Mouse (Mus musculus) left cerebral cortex, adult 11 months (tissue): ENCODE data around the gene 3425401B19Rik.

ENCODE experiments used
- DNase-seq: peaks from one replicate; pipeline ENCODE4 v3.0.0; 2022; ENCODE audit warnings: low spot score

3425401B19Rik gene

DNA sequence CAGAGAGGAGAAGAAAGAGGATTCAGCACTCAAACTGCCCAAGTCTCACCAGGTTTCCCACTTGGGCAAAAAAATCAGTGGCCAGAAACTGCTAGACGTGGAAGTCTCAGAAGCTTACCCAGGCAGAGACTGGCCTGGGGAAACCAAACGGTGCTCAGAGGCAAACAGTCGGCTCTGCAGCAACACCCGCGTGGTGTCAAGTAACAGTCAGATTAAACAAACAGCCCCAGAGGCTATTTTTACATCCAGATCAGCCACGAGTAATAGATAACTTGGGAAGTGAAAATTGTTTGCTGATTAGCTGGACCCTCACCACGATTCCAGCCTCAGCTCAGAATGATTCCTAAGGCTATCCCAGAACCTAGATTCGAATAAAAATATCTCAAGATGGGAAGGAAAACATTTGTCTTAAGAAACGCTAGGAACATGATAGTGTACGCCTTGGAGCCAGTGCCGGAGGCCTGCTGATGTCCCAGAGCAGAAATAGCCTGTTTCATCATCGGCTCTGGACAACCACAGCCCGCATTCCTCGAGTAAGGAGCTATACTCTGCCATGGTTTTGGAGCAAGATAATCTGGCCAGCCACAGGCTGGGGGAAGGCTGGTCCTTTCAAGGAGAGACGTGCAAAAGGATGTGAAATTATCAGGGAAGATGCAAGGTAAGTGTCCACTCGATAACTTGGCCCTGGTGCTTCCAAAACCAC, at the start of gene 3425401B19Rik:
Gene 3425401B19Rik (minus strand): TSS at position 170 of the 703 bp plus-strand sequence.
- no peak for DNase-seq

DNA sequence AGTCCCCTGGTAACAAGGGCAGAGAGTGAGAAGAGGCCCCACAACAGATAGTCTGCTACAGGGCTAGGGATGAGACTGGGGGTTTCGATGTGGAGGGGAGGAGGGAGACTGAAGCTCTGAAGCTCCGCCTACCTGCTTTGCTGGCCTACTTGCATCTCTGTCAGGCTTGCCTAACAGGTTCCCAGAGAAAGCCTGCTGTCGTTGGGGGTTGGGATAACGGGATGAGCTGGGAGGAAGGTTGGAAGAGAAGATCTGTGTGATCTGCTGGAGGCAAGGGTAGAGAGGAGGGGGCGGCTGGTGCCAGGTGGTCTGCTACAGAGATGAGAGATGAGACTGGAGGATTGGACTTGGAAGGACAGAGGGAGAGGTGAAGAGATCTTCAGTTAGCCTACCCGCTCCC, 47.9 kb upstream of the 3425401B19Rik start:
- DNase-seq, result no peak

DNA sequence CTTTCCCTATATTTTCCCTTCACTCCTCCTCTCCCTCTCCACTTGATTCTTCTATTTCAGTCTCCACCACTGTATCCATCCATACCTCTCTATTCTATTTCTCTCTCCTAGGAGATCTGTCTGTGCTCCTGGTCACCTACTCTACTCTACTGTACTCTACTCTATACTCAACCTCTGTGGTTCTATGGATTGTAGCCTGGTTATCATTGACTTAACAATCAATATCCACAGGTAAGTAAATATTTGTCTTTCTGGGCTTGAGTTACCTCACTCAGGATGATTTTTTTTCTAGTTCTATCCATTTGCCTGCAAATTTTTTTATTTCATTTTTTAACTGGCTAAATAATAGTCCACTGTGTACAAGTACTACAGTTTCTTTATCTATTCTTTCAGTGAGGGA, 41.8 kb upstream of the 3425401B19Rik start:
- DNase-seq, result no peak

DNA sequence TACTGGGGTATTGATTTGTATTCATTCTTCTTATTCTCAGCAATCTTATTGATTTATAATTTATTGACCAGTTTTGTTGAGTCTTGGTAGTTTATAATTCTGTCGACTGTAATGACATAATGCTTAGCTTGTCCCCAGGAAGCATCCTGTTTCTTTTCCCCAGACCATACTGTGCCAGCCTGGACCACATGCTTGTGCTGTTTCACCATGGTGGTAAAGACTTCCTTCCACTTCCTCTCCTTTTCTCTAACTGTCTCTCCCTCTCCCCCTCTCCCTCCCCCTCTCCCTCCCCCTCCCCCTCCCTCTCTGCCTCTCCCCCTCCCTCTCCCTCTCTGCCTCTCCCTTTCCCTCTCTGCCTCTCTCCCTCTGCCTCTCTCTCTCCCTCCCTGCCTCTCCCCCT, 36.4 kb upstream of the 3425401B19Rik start:
- no peak for DNase-seq

DNA sequence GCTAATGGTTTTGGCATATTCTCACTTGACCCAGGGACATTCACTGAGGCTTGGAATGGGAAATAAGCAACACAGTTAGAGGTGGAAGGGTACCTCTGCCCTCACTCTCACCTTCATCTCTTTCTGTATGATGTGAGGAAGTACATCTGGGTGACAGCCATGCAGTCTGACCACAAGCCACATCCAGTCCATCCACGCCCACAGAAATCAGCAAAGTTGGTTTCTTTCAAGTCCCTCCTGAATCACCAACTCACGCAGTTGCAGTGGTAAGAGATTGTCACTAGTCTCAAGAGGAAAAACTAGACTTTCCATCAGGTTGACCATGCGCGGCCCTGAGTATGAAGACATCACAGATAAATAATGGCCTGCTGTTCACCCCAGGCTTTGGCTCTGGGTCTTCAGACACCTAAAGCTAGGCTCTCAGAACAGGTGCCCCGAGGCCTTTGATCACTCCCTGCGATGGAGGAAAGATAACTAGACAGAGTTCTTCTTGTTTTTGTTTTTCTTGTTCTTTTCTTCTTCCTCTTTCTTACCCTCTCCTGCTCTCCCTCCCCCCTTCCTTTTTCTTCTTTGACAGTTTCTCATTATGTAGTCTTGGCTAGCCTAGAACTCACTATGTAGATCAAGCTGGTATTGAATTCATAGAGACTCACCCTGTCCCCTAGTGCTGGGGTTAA, 31.8 kb upstream of the 3425401B19Rik start:
- no peak for DNase-seq

DNA sequence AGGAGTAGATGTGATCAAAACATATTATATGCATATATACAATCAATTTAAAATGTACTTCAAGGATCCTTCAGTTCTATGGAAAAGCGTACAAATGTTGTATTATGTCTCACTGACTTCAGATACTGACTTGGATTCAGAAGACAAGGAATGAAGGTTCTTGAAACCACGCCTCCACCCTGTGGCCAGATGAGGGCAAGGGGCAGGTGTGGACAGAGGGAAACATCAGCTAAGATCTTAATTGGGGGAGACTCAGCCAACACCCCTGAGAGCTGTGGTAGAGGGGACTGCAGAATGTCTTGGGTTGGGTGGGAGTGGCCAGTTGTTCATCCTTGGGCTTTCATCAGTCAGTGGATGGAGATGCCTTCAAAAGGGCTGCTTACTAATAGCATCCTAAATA, 30.4 kb upstream of the 3425401B19Rik start:
- no peak for DNase-seq

DNA sequence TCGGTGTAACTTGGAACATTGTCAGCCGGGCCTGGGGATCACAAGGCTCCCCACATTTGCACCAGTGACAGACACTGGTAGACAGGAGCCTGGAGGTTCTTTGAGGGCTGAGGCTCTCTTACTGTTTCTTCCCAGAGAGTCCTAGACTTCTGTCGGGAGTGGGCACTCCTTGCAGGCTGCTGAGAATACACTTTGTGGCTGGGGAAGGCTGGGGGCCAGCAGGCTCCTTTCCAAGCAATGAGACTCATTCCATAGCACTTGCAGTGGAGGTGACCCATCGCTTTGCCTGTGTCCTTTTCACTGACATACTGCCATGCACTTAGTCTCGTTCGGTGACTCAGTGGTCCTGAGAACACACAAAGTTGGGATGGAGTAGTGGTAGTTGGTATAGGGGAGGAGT, 30.0 kb upstream of the 3425401B19Rik start:
- no peak for DNase-seq

DNA sequence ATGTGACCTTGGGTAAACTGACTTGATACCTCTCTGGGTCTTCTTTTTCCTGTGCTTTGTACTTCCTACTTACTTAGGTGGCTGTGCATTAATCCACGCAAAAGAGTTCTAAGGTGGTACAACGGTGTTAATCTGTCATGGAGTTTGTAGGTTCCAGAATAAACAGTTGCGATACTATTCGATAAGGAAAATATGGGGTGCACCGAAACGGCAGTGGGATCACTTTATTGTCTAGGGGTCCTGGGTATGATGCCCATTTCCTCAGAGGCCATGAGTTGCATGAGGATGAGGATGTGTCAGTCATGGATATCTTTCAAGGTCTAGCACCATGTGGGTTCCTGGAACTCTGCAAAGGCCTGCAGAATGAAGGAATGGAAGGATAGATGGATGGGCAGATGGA, 24.8 kb upstream of the 3425401B19Rik start:
- DNase-seq, result no peak

DNA sequence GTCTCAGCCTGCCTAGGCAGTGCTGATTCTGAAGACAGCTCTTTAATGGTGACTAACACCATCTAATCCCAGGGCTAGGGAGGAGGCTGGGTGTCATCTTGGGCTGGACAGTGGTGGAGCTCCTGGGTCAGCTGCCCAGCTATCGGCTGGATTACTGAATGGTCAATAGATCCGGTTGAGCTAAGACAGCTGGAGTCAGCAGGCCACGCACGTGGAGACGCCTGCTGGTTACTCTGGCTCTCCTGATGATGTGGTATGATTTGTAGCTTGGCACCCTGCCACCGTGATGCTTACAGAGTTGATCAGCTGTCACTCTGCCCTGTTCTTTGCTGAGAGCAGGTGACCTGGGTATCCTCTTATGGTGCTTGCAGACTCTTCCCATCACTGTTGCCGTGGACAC, 23.7 kb upstream of the 3425401B19Rik start:
- no peak for DNase-seq

DNA sequence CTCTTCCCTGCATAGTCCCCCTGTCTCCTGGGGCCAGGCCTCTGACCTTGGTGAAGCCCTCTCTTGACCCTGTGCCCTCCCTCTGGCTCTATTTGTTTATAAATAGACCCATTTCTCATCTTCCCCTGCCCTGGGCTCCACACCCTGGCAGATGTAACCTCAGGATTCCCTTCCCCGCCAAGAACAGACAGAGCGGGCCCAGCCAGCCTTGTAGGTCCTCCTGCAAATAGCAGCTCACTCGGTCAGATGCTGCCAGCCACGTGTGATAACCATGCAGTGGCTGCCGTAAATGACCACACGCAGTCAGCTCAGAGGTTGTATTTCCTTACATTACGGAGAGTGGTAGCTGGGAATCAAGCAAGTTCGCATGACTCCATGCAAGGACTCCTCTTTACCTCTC, 22.8 kb upstream of the 3425401B19Rik start:
- DNase-seq, result no peak

DNA sequence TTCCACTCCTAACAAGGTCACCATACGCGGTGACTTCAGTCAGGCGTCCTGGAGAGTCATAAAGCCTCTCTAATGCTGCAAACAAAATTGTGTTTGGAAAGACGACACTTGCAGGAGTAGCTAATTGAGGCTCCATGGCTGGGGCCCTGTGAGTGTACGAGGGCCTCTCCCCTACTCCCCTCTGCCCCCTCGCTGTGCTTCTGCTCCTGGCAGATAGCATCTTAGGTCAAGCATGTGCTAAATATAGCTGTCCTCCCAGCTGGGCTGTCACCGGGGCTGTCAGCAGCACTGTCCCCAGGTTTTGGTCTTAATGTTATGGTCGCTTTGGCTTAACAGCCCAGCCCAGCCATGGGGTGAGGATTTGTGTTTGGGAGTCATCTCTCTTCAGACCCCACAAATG, 15.9 kb upstream of the 3425401B19Rik start:
- no peak for DNase-seq

DNA sequence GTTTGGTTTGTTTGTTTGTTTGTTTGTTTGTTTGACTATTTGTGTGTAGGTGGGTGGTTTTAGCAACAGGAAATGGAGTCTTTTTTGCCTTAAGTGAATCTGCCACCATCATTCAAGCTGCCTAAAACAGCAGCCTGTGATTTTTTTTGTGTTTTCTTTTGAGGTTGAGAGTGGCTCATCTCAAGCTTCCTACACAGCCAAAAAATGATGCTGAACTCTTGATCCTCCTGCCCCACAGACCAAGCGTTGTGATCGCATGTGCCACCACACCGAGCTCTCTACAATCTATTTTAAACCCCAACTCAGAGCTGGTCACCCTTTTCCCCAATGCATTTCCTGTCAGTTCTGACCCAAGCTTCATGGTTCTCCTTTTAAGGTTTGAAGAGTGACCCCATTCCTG, 13.5 kb upstream of the 3425401B19Rik start:
- DNase-seq, result no peak

DNA sequence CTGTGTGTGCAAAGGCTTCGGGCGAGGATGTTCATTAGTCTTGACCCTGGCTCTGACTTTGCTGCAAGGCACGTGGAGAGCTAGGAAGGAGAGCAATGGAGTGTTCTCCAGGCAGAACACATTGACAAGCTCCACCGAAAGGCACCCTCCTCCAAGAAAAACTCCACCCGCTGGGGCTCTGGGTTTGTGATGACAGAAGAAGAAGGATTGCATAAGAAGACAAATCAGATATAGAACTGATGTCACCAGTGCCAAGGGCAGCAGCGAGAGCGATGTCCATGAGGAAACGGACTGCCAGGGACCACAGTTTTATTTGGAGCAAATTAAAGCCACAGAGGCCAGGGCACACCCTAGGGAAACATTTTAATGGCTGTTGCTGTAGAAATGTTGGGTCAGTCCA, 12.7 kb upstream of the 3425401B19Rik start:
- no peak for DNase-seq

DNA sequence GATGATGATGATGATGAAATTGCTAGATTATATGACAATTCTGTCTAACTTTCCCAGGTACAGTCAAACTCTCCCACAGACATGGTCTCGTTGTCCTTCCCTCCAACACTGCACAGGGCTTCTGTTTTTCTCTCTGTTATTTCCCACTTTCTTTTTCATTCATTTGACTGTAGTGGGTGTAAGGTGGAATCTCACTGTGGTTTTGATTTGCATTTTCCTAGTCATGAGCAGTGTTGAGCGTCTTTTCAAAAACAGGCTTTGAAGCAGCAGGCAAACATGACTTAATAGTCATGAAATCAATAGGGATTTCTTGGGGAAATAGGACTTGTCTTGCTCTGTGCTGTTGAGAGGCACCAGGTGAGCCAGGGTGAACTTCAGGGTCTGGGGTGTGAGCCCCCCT, 11.3 kb upstream of the 3425401B19Rik start:
- DNase-seq, result no peak

DNA sequence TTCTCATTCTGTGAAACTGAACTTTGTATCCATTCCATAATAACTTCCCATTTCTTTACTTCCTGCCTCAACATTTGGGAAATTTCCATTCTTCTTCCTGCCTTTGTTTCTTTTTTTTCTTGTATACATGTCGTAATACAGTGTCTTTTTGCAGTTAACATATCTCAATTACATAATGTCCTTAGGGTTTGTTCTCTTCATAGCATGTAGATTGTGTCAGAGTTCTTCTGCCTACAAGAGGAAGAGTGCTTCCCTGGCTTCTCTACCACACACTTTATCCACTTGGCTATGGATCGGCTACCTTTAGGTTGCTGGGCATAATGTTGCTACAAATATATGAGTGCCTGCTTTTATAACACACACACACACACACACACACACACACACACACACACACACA, 10.8 kb upstream of the 3425401B19Rik start:
- no peak for DNase-seq

DNA sequence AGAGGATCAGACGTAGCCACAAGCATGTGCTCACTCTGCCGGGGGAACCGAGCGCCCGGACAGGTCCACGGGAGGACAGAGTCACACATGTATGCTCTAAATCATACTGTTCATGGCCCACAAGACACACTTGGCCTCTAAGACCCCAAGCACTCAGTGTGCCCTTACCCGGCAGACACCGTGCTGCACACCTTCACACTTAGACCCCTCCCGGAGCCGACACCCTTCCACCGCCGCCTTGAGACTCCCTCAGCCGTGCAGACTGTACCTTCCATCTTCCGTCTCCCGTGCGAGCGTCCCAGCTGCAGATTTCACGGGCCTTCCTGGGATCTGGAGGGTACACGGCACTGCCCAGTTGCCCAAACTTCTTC, 373 bp downstream of the 3425401B19Rik start:
- no peak for DNase-seq

DNA sequence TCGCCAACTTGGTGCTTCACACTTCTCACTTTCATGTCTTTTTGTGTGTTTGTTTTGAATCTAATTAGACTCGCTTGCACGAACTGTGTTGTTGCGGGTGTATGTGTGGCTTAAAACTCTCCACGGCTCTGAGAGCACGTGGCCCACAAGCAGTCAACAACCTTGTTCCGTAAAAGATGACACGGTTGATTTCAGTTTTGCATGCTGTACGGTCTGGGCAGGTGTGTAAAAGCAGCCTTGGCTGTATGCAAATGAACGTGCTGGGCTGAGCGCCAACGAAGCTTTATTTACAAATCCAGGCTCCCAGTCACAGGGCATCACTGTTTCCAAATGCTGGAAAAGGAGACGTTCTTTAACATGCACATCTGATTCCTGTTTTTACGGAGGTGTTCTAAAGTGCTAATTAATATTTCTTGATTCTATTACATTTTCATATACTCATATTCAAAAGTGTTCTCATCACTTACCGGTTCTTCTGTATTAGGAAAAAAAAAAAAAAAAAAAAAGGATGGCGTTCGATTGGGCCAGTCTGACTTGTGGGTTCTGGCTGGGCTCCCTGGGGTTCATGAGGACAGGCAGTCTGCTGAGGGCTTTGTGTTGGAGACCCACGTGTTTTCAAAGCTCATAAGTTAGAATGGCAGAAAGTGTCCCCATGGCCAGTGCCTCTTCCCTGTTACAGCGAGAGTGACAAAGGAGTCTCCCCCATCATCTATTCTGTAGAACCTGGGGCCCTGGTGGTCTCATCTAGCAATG, 935 bp downstream of the 3425401B19Rik start:
- DNase-seq, result no peak

DNA sequence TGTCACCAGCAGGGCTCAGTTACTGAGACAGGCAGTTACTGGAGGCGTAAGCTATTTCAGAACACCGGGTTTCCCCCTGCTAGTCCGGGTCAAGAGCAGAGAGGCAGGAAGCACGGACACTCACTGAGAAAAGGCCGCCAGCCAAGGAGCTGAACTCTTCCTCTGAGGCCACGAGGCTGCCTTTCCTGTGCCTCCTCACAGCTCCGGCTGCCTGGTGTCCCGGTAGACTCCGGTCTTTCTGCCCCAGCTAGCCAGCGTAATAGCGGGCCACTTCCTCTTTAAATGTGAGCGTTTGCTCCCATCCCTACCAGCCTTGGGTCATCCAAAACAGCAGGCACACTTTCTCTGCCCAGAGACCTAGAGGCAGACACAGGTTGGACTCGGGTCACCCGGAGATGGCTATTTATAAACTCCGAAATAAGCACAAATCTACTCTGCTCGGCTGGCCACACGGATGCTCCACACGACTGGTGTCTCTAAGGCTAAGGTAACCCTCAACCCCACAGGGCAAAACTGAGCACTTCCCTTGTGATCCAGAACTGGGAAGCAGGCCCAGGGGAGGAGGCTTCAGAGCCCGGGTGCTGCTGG, 1.7 kb downstream of the 3425401B19Rik start:
- DNase-seq, result no peak

DNA sequence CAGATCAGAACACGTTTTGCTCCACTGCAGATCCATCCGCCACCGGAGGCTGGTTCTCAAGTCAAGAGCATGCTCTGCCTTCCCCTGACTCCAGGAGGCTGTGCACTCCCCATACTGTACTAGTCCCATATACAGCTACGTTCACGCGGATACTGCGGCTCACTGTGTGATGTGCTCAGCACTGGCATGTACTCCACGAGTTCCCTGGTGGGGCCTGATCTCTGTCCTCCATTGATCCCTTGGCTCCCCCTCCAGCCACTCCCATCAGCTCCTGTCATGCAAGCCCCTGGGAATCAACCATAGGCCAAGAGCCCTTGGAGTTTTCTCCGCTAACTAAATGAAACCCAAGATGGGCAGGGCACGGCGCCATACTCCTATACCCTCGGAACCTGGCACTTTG, 2.6 kb downstream of the 3425401B19Rik start:
- no peak for DNase-seq

DNA sequence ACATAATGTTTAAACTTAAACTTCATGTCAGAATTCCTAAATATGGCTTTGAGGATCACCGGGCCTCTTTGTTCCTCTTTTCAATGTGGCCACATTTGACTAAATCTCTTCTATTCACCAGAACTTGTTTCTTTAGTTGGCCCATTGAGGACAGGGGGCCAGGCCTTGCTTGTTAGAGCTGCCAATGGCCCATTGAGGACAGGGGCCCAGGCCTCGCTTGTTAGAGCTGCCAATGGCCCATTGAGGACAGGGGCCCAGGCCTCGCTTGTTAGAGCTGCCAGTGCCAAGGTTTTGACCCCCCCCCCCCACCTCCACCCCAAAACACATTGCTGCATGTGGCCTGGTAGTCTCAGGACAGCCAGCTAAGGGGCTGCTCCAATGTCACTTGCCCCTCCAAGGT, 3.5 kb downstream of the 3425401B19Rik start:
- DNase-seq, result no peak

DNA sequence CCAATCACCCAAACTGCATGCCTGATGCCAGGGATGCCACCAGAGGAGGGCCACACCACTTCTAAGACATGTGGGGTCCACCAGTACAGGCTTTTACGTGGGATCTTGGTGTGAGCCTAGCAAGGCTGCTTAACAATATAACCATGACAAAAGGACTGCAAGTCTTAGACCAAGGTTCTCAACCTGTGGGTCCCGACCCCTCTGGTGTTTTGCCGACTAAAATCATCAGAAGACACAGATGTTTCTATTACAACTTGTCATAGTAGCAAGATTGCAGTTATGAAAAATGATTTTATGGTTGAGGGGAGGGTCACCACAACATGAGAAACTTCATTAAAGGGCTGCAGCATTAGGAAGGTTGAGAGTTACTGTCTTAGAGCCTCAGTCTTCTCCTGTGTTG, 6.5 kb downstream of the 3425401B19Rik start:
- DNase-seq, result no peak

DNA sequence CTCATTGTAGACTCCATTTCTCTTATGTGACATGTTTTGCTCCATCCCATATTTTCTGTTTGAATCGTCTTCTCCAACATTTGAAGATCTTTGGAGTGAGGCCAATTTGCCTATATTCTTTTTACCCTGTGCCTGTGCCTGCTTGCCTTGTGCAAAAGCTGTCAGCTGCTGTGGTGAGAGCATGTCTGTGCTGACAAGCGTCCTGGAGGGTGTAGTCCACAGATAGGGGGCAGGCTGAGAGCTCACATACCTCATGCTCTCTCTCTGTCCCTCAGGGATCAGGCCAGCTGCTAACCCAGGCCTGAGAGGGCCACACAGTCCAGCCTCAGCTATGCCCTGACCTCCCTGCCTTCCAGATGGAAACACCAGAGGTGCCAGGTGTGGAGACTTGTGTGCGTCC, 11.9 kb downstream of the 3425401B19Rik start:
- DNase-seq, result no peak

DNA sequence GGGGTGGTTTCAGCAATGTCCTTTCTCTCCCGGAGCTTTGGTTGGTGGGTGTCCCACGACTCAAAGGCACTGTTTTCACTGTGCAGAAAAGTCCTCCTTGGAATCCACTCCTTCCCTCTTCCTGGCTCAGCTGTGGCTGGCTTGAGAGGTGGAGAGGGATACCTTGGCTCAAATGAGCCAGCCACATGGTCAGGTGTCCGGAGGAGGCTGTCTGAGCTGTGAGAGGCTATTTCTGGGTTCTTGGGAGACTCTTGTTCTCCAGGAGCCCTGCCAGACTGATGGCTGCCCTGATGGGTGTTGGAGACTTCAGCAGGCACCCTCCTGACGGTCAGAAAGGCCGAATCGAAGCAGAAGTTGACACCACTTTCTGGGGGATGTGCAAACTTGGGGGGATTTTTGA, 22.0 kb downstream of the 3425401B19Rik start:
- DNase-seq, result no peak
